Mouse (Mus musculus) cerebellum, adult 11 months (tissue): ENCODE results near the gene Rps16.

Experiments used
- DNase-seq: peaks from one replicate; pipeline ENCODE4 v3.0.0; 2022

Gene Rps16

GRCm38 (mm10) chr7:28350155-28350883, at the start of gene Rps16:
Gene Rps16, plus strand, starts transcription at chr7:28350652.
- peak; percentile 97 for DNase-seq

GRCm38 (mm10) chr7:28301616-28302433, 48.6 kb upstream of the Rps16 start, which contains the start of gene Dll3:
Gene Dll3, minus strand, starts transcription at chr7:28302238.
- DNase-seq, result no peak

DNA sequence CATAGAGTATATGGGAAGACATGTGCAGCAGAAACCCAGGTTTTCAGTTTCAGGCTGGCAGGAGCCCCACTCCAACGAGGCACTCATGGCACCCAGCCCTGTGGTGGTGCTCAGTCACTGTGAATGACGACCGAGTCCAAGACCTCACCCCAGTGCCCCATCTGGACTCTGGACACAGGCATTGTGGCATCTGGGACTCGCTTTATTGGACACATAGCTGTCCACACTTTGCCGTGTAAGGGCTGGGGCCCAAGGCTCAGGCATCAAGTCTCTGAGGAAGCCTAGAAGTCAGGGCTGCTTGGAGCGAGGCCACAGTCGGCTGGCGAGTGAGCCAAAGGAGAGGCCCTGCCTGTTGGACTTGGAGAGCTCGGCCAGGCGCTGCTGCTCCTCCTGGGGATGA, 44.8 kb upstream of the Rps16 start:
- no peak for DNase-seq

DNA sequence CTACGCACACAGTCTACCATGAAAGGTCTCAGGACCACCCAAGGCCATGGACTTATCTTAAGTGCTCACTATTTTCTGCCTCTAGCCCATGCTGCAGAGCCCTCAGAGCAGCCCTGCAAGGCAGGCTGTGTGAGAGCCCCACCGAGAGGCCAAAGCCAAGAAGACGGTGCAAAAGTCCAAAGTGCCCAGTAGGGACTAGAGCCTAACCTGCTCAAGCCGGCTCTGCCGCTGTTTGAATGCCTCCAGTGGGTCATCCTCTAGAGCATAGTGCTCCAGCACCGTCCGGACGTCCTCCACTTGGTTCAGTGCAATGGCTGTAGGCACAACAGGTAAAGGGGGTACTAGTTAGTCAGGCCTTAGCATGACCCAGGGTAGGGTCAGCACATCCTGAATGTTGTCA, 44.2 kb upstream of the Rps16 start:
- no peak for DNase-seq

- DNase-seq, result no peak
Measured at GRCm38 (mm10) chr7:28309737-28310136, 40.7 kb upstream of the Rps16 start.

GRCm38 (mm10) chr7:28311151-28311925, 39.1 kb upstream of the Rps16 start:
- DNase-seq, result no peak

GRCm38 (mm10) chr7:28311926-28312543, 38.4 kb upstream of the Rps16 start, which contains the start of gene Timm50:
Gene Timm50, minus strand, starts transcription at chr7:28312072.
- peak; percentile 96 for DNase-seq

GRCm38 (mm10) chr7:28318036-28318435, 32.4 kb upstream of the Rps16 start:
- DNase-seq, result no peak

DNA sequence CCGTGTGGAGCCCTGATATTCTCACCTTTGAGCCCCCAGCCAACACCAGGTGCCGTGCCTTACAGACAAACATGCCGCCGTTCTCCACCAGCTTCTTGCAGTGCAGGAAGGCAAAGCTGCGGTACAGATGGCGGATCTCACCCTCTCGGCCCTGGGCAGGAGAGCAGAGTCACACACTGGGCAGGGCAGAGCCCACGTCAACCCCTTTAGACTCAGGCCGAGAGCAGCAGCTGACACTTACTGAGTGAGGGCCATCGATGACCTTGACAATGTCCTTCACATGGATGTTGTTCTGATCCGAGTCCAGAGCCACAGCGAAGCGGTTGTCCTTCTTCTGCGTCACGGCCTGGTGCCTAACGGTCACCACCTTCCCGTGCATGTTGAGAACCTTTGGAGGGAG, 31.7 kb upstream of the Rps16 start:
- DNase-seq, result no peak

GRCm38 (mm10) chr7:28321974-28322720, 28.3 kb upstream of the Rps16 start:
- DNase-seq, result no peak

GRCm38 (mm10) chr7:28325293-28325692, 25.2 kb upstream of the Rps16 start:
- DNase-seq, result no peak

DNA sequence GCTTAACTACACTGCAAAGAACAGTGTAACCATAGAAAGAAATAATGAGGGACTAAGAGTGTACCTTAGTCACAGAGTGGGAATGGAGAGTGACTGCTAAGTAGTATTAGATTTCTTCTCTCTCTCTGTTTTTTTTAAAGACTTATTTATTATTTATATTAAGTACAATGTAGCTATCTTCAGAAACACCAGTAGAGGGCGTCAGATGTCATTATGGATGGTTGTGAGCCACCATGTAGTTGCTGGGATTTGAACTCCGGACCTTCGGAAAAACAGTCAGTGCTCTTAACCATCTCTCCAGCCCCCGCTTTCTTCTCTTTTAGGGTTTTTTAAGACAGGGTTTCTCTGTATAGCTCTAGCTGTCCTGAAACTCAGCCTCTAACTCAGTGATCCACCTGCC, 24.0 kb upstream of the Rps16 start:
- DNase-seq, result no peak

- DNase-seq, result no peak
Measured at GRCm38 (mm10) chr7:28328260-28328659, 22.2 kb upstream of the Rps16 start.

GRCm38 (mm10) chr7:28334534-28334933, 15.9 kb upstream of the Rps16 start:
- DNase-seq, result no peak

- DNase-seq, result no peak
Measured at GRCm38 (mm10) chr7:28335471-28335870, 15.0 kb upstream of the Rps16 start.

DNA sequence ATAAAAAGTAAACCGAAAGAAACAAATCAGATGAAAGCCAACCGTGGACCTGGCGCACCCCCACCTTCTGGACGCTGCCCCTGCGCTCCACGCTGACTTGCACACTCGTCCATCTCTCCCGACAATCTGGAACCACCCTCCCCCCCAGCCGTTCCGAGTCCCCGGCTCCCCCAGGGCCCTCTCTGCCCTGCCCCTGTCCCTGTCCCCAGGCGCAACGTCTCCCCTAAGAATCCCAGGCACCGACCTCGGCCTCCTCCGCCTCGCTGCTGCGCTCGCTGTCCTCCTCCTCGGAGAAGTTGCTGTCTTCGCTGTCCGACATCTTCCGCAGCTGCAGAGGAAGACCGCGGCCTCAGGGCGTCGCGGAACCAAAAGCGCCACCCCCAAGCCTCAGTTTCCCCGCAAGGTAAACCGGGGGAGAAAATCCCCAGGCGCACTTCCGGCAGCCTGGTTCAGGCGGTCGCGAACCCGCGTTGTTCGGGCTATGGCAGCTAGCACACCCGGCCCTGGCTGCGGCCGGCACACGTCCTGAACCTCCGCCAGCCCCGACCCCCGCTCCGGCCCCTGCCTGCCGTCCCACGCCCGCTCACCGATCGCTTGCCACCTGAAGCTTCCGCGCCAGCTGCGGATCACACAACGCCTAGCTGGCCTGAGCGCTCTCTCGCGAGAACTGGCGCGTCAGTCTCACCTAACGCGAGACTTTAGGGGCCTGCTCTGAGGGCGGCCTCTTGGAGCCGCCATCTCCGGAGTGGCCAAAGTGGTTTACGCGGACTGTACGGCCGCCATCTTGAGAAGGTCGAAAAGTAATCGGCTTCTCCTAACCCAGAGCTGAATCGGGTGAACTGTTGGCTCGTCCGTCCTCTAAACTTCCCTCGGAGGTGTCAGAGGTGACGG, 12.1 kb upstream of the Rps16 start, which contains the start of gene Supt5:
Supt5 (minus strand) TSS at position 639 of the 891 bp plus-strand sequence.
- peak; percentile 95 for DNase-seq

GRCm38 (mm10) chr7:28339213-28339917, 11.1 kb upstream of the Rps16 start:
- DNase-seq, result peak; percentile 38

- DNase-seq, result no peak
Measured at GRCm38 (mm10) chr7:28341381-28341780, 9.1 kb upstream of the Rps16 start.

DNA sequence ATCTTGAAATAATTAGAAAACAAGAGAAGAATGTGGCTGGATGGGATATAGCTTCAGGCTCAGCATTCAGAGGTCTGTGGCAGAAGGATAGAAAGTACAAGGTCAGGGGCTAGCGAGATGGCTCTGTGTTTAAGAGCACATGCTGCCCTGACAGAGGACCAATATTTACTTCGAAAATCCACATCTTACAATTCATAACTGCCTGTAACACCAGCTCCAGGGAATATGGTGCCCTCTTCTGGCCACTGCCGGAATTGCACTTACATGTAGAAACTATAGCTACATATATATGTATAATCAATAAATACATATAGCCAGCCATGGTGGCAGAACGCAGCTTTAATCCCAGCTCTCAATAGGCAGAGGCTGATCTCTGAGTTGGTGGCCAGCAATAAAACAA, 5.8 kb upstream of the Rps16 start:
- peak; percentile 59 for DNase-seq

- DNase-seq, result no peak
Measured at GRCm38 (mm10) chr7:28347746-28348145, 2.7 kb upstream of the Rps16 start.
